Mouse (Mus musculus): ENCODE measurements at regions not wholly inside any gene's neighbourhood (a gene's known extent, or its start where the extent isn't known, plus 50 kb on each side); places are given as distances from the start of the nearest gene placed in this dataset.
A peak's percentile ranks its signal among the peaks of the same experiment; 100 is the strongest.

GRCm38 (mm10) chr12:54312522-54313210 lies 109.0 kb upstream of the Egln3 start:
- no peak for DNase-seq

- peak; percentile 34 for DNase-seq
Measured at GRCm38 (mm10) chr12:54311896-54312521, 108.3 kb upstream of the Egln3 start.

GRCm38 (mm10) chr12:54309874-54310273 lies 106.2 kb upstream of the Egln3 start:
- no peak for DNase-seq

- DNase-seq, result no peak
Measured at GRCm38 (mm10) chr12:54309219-54309618, 105.6 kb upstream of the Egln3 start.

- DNase-seq, result no peak
Measured at GRCm38 (mm10) chr12:54305135-54305630, 101.5 kb upstream of the Egln3 start.

GRCm38 (mm10) chr12:54303746-54304145 lies 100.1 kb upstream of the Egln3 start:
- no peak for DNase-seq

GRCm38 (mm10) chr12:54299506-54299905 lies 95.8 kb upstream of the Egln3 start:
- no peak for DNase-seq

- DNase-seq, result peak; percentile 77
Measured at GRCm38 (mm10) chr12:54293248-54293647, 89.6 kb upstream of the Egln3 start.

- DNase-seq, result no peak
Measured at GRCm38 (mm10) chr12:54290311-54290710, 86.7 kb upstream of the Egln3 start.

- no peak for DNase-seq
Measured at GRCm38 (mm10) chr12:54288747-54289146, 85.1 kb upstream of the Egln3 start.

GRCm38 (mm10) chr12:54288041-54288502 lies 84.4 kb upstream of the Egln3 start:
- DNase-seq, result no peak

GRCm38 (mm10) chr12:54286911-54287819 lies 83.5 kb upstream of the Egln3 start:
- DNase-seq, result no peak

- DNase-seq, result no peak
Measured at GRCm38 (mm10) chr12:54283646-54284045, 80.0 kb upstream of the Egln3 start.

GRCm38 (mm10) chr12:54283011-54283410 lies 79.4 kb upstream of the Egln3 start:
- no peak for DNase-seq

- no peak for DNase-seq
Measured at GRCm38 (mm10) chr12:54282281-54282921, 78.7 kb upstream of the Egln3 start.

- no peak for DNase-seq
Measured at GRCm38 (mm10) chr12:54280457-54280856, 76.8 kb upstream of the Egln3 start.

GRCm38 (mm10) chr12:54280001-54280400 lies 76.3 kb upstream of the Egln3 start:
- no peak for DNase-seq

GRCm38 (mm10) chr12:54276978-54277537 lies 73.4 kb upstream of the Egln3 start:
- no peak for DNase-seq

- DNase-seq, result no peak
Measured at GRCm38 (mm10) chr12:54273506-54273905, 69.8 kb upstream of the Egln3 start.

GRCm38 (mm10) chr12:54272696-54273095 lies 69.0 kb upstream of the Egln3 start:
- no peak for DNase-seq

- no peak for DNase-seq
Measured at GRCm38 (mm10) chr12:54272226-54272625, 68.6 kb upstream of the Egln3 start.

GRCm38 (mm10) chr12:54265852-54266251 lies 62.2 kb upstream of the Egln3 start:
- DNase-seq, result no peak
